Mouse (Mus musculus): Measurements from ENCODE around the gene Zdbf2. TPM values are rescaled to one million over a fixed set of nuclear protein-coding genes. Genes with fewer than 3 reads are reported as not detected.
A peak's percentile ranks its signal among the peaks of the same experiment; 100 is the strongest.

Gene Zdbf2
- polyA plus RNA-seq, 1 experiment, result 0.03 TPM

GRCm38 (mm10) chr1:63263671-63264070 lies 9.4 kb upstream of the Zdbf2 start:
- Histone ChIP-seq H3K4me3 (ENCODE audit: insufficient read depth, low read depth, low read length) (no peak overlapping the region), H3K27ac (ENCODE audit: insufficient read depth, low read depth, low read length) (no peak overlapping the region), H3K36me3 (ENCODE audit: control insufficient read depth, insufficient read depth, low read length) (no peaks in the 10 kb centered on the region), H3K27me3 (replicated peaks; ENCODE audit: control insufficient read depth, insufficient read depth, low read length) (peaks cover 3% of the 10 kb centered on the region), H3K4me1 (ENCODE audit: control insufficient read depth, insufficient read depth, low read length) (no peaks in the 10 kb centered on the region)
- no peak for DNase-seq
- 40% methylated on average over 11 of the region's 11 CpGs for WGBS
- no peak for TF ChIP-seq POLR2A (IDR thresholded peaks at IDR 0.05; ENCODE audit: low read depth, low read length)
- TF ChIP-seq CTCF (conservative IDR thresholded peaks at IDR 0.05; ENCODE audit: insufficient read depth, insufficient read length, low read depth, low read length), result no peak

- WGBS, result 47% methylated on average over 4 of the region's 4 CpGs
- Histone ChIP-seq H3K36me3 (ENCODE audit: control insufficient read depth, insufficient read depth, low read length) (no peaks in the 10 kb centered on the region), H3K27me3 (replicated peaks; ENCODE audit: control insufficient read depth, insufficient read depth, low read length) (peaks cover 3% of the 10 kb centered on the region), H3K27ac (ENCODE audit: insufficient read depth, low read depth, low read length) (no peak overlapping the region), H3K4me1 (ENCODE audit: control insufficient read depth, insufficient read depth, low read length) (no peaks in the 10 kb centered on the region), H3K4me3 (ENCODE audit: insufficient read depth, low read depth, low read length) (no peak overlapping the region)
- no peak for TF ChIP-seq CTCF (conservative IDR thresholded peaks at IDR 0.05; ENCODE audit: insufficient read depth, insufficient read length, low read depth, low read length)
- no peak for TF ChIP-seq POLR2A (IDR thresholded peaks at IDR 0.05; ENCODE audit: low read depth, low read length)
- DNase-seq, result no peak
Observed at GRCm38 (mm10) chr1:63265461-63265860, 7.6 kb upstream of the Zdbf2 start.

- no peak overlapping the region for H3K27ac ChIP-seq (ENCODE audit: insufficient read depth, low read depth, low read length)
- TF ChIP-seq POLR2A (IDR thresholded peaks at IDR 0.05; ENCODE audit: low read depth, low read length) (no peak), CTCF (conservative IDR thresholded peaks at IDR 0.05; ENCODE audit: insufficient read depth, insufficient read length, low read depth, low read length) (no peak)
- no peak for DNase-seq
- H3K4me3 ChIP-seq (ENCODE audit: insufficient read depth, low read depth, low read length), result no peak overlapping the region
- H3K27me3 ChIP-seq (replicated peaks; ENCODE audit: control insufficient read depth, insufficient read depth, low read length), result peaks cover 2% of the 10 kb centered on the region
- no peaks in the 10 kb centered on the region for H3K4me1 ChIP-seq (ENCODE audit: control insufficient read depth, insufficient read depth, low read length)
- WGBS, result 40% methylated on average over 12 of the region's 12 CpGs
- no peaks in the 10 kb centered on the region for H3K36me3 ChIP-seq (ENCODE audit: control insufficient read depth, insufficient read depth, low read length)
Observed at GRCm38 (mm10) chr1:63266121-63266520, 6.9 kb upstream of the Zdbf2 start.

- Histone ChIP-seq H3K27ac (ENCODE audit: insufficient read depth, low read depth, low read length) (no peak overlapping the region), H3K4me3 (ENCODE audit: insufficient read depth, low read depth, low read length) (no peak overlapping the region), H3K36me3 (ENCODE audit: control insufficient read depth, insufficient read depth, low read length) (no peaks in the 10 kb centered on the region), H3K4me1 (ENCODE audit: control insufficient read depth, insufficient read depth, low read length) (no peaks in the 10 kb centered on the region), H3K27me3 (replicated peaks; ENCODE audit: control insufficient read depth, insufficient read depth, low read length) (no peaks in the 10 kb centered on the region; the same call in none of the 2 replicates)
- 50% methylated on average over 15 of the region's 15 CpGs for WGBS
- no peak for DNase-seq
- TF ChIP-seq POLR2A (IDR thresholded peaks at IDR 0.05; ENCODE audit: low read depth, low read length), result no peak
- TF ChIP-seq CTCF (conservative IDR thresholded peaks at IDR 0.05; ENCODE audit: insufficient read depth, insufficient read length, low read depth, low read length), result no peak
Observed at GRCm38 (mm10) chr1:63266716-63267115, 6.3 kb upstream of the Zdbf2 start.

GRCm38 (mm10) chr1:63272125-63272675 lies 865 bp upstream of the Zdbf2 start:
- WGBS, result 37% methylated on average over 8 of the region's 8 CpGs
- Histone ChIP-seq H3K27me3 (replicated peaks; ENCODE audit: control insufficient read depth, insufficient read depth, low read length) (peaks cover 14% of the 10 kb centered on the region), H3K4me1 (ENCODE audit: control insufficient read depth, insufficient read depth, low read length) (peaks cover 3% of the 10 kb centered on the region; the same call in 1 of the 2 replicates)

GRCm38 (mm10) chr1:63273339-63273951 lies 380 bp downstream of the Zdbf2 start:
- peaks cover 3% of the 10 kb centered on the region; the same call in 1 of the 2 replicates for H3K4me1 ChIP-seq (ENCODE audit: control insufficient read depth, insufficient read depth, low read length)
- H3K4me3 ChIP-seq (ENCODE audit: insufficient read depth, low read depth, low read length), result peak overlapping the region; percentile 45
- H3K27ac ChIP-seq (ENCODE audit: insufficient read depth, low read depth, low read length), result no peak overlapping the region
- H3K27me3 ChIP-seq (replicated peaks; ENCODE audit: control insufficient read depth, insufficient read depth, low read length), result peaks cover 16% of the 10 kb centered on the region
- WGBS, result 2% methylated on average over 88 of the region's 89 CpGs
- no peaks in the 10 kb centered on the region for H3K36me3 ChIP-seq (ENCODE audit: control insufficient read depth, insufficient read depth, low read length)
- TF ChIP-seq POLR2A (IDR thresholded peaks at IDR 0.05; ENCODE audit: low read depth, low read length) (no peak), CTCF (conservative IDR thresholded peaks at IDR 0.05; ENCODE audit: insufficient read depth, insufficient read length, low read depth, low read length) (no peak)
- no peak for DNase-seq

More at GRCm38 (mm10) chr1:63272125-63272675, 865 bp upstream of the Zdbf2 start:
- H3K27ac ChIP-seq (ENCODE audit: insufficient read depth, low read depth, low read length), result no peak overlapping the region
- no peaks in the 10 kb centered on the region for H3K36me3 ChIP-seq (ENCODE audit: control insufficient read depth, insufficient read depth, low read length)
- DNase-seq, result no peak
- TF ChIP-seq CTCF (conservative IDR thresholded peaks at IDR 0.05; ENCODE audit: insufficient read depth, insufficient read length, low read depth, low read length) (no peak), POLR2A (IDR thresholded peaks at IDR 0.05; ENCODE audit: low read depth, low read length) (no peak)
- no peak overlapping the region for H3K4me3 ChIP-seq (ENCODE audit: insufficient read depth, low read depth, low read length)

- 19% methylated on average over 19 of the region's 19 CpGs for WGBS
- DNase-seq, result no peak
- peaks cover 16% of the 10 kb centered on the region for H3K27me3 ChIP-seq (replicated peaks; ENCODE audit: control insufficient read depth, insufficient read depth, low read length)
Observed at GRCm38 (mm10) chr1:63274046-63274730, 1.1 kb downstream of the Zdbf2 start.

More at GRCm38 (mm10) chr1:63274046-63274730, 1.1 kb downstream of the Zdbf2 start:
- Histone ChIP-seq H3K4me1 (ENCODE audit: control insufficient read depth, insufficient read depth, low read length) (peaks cover 3% of the 10 kb centered on the region; the same call in 1 of the 2 replicates), H3K36me3 (ENCODE audit: control insufficient read depth, insufficient read depth, low read length) (no peaks in the 10 kb centered on the region), H3K4me3 (ENCODE audit: insufficient read depth, low read depth, low read length) (peak overlapping the region; percentile 45; the same call in 1 of the 2 replicates), H3K27ac (ENCODE audit: insufficient read depth, low read depth, low read length) (no peak overlapping the region)
- TF ChIP-seq CTCF (conservative IDR thresholded peaks at IDR 0.05; ENCODE audit: insufficient read depth, insufficient read length, low read depth, low read length) (no peak), POLR2A (IDR thresholded peaks at IDR 0.05; ENCODE audit: low read depth, low read length) (no peak)
